Mouse (Mus musculus) erythroid progenitor cell, adult 5-6 weeks (primary cell): ENCODE data around the gene Gm21748. TPM values are rescaled to one million over a fixed set of nuclear protein-coding genes. Genes with fewer than 3 reads are reported as not detected.
"Not testable (repeated sequence)": the region's sequence is repeated elsewhere in the genome, so short reads cannot be mapped to it uniquely, and the experiment has no call there.

ENCODE experiments used
- ATAC-seq: replicated peaks from 2 replicates; pipeline ENCODE4 v1.8.0; 2016; ENCODE audit warnings: moderate number of reproducible peaks, mild to moderate bottlenecking, moderate TSS enrichment, inconsistent platforms; ENCODE audit not compliant: poor library complexity, low FRiP score, severe bottlenecking
- total RNA-seq, 2 experiments: library from RNA; stranded (forward) in 1 of 2; stranded (reverse) in 1 of 2; fragments of 150-400 nt in 1 of 2; fragments of 186-747, 209-891 nt in 1 of 2; gene quantifications; 2 replicates each; pipeline versions ENCODE4 v1.2.3 to v1.2.4; 2015 to 2017; ENCODE audit warnings: low replicate concordance in 2 of 2

Gene Gm21748
- total RNA-seq (2015; ENCODE audit: low replicate concordance): not detected in 2 replicates
- not detected in 2 replicates for total RNA-seq (2017; ENCODE audit: low replicate concordance)

DNA sequence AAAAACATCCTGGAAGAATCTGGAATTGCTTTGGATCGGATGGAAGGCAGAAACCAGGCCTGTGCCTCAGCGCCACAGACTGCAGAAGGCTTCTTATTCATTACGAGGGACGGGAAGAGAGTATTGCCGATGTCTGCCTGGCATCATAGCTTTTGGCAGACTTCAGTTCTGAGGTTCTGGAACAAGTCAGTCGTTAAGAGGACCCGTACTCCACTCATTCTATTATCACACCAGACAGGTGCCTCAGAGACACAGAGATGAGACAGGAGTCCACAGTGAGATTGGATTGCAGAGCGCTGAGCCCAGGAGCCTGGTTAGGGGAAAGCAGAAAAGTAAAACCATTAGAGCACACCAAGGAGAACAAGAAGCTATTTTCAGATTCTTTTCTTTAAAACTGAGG is at the start of gene Gm21748:
Gm21748 (minus strand) TSS at position 101 of the 400 bp plus-strand sequence.
- not testable (repeated sequence) for ATAC-seq

Other genes with a start within 250 kb of the Gm21748 start
- not detected in 2 replicates for gene Gm21860, start 84.4 kb downstream of the Gm21748 start, total RNA-seq (2015; ENCODE audit: low replicate concordance)
- gene Gm21860, start 84.4 kb downstream of the Gm21748 start, total RNA-seq (2017; ENCODE audit: low replicate concordance): not detected in 2 replicates
- gene Gm47283, start 54.4 kb downstream of the Gm21748 start, total RNA-seq (2015; ENCODE audit: low replicate concordance): not detected in 2 replicates
- gene Gm47283, start 54.4 kb downstream of the Gm21748 start, total RNA-seq (2017; ENCODE audit: low replicate concordance): not detected in 2 replicates